Mouse (Mus musculus) gastrocnemius, adult 2 months (tissue): ENCODE measurements around the gene Fam240a. TPM values are rescaled to one million over a fixed set of nuclear protein-coding genes. Genes with fewer than 3 reads are reported as not detected.

ENCODE experiments used
- DNase-seq: peaks from one replicate; pipeline ENCODE4 v3.0.0; 2022
- H3K27ac ChIP-seq: fragments of 200-600 bp; 2 replicates; pipeline ENCODE4 v1.8.1; 2022; ENCODE audit warnings: mild to moderate bottlenecking
- H3K4me3 ChIP-seq: fragments of 200-600 bp; 2 replicates; pipeline ENCODE4 v1.8.1; 2022; ENCODE audit warnings: mild to moderate bottlenecking, moderate library complexity
- CTCF ChIP-seq: fragments of 200-600 bp; IDR thresholded peaks from 2 replicates; pipeline ENCODE4 v1.8.1; 2022; ENCODE audit warnings: antibody characterized with exemption, mild to moderate bottlenecking, moderate library complexity
- intact Hi-C: fragments of 180-260 bp; cut with DNase I; formaldehyde crosslinking; loops from one replicate; pipeline ENCODE4 v1.15.1; 2025
- total RNA-seq, 2 experiments: library from RNA; stranded (reverse); gene quantifications; 2 replicates each; pipeline ENCODE4 v1.2.3; 2021

Fam240a gene
- total RNA-seq, 2 experiments from 2014 or later: 2.4 TPM; not detected in 1

DNA sequence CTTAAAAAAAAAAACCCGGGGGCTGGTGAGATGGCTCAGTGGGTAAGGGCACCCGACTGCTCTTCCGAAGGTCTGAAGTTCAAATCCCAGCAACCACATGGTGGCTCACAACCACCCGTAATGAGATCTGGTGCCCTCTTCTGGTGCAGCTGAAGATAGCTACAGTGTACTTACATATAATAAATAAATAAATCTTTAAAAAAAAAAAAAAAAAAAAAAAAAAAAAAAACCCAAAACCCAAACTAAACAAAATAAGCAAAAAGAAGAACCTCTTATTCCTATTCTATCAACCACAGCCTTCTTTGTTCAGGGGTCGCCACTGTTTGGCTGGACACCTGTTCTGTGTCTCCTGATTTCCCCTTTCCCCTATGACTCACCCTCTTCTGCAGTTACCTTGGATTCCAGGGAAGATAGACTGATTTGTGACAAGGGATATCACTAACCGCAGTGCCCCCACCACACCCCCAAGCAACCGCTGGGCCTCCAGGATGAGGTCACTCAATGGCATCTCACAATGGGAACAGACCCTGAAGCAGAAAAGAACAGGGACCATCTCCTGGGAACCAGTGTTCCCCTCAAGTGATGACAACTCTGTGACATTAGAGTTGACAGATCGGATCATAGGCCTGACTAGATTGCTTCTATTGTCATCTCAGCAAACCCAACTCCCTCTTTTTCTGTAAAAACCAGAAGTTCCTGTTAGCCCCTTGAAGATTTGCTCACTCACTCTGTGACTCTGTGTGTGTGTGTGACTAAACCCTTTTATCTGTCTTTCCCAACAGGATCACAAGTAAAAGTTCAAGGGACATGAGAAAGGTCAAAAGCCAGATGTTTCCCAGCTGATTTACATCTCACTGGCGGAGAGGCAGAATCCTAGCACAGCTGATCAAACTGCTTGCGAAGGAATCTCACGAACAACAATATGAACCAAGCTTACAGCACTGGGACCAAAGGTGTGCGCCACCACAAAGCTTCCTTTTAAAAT is 21.1 kb upstream of the Fam240a start:
- intact Hi-C loops: no loop called here
- no peak for DNase-seq
- TF ChIP-seq CTCF: peak; percentile 25; the same call in 1 of the 2 replicates
- Histone ChIP-seq H3K27ac (peak overlapping the region; percentile 35), H3K4me3 (no peak overlapping the region)

DNA sequence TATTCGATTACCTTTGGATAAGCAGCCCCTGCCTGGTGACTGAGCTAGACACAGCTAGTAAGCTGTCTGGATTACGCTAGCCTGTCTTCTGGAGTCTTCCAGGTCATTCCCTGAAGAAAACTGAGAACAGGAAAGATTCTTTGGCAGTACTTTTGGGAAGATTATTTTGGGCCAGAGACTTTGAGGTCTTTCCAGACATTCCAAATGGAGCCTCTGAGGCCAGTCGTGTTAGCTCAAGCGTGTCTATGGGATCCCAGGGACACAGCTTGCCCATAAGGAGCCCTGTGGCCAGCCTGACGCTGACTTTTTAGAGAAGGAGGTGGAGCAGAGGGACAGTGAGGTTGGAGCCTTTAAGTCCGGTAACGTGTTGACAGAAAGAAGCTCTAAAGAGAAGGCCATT is 19.3 kb upstream of the Fam240a start:
- H3K4me3 ChIP-seq: no peak overlapping the region
- intact Hi-C loops: no loop called here
- H3K27ac ChIP-seq: peak overlapping the region; percentile 69
- no peak for DNase-seq
- no peak for TF ChIP-seq CTCF

DNA sequence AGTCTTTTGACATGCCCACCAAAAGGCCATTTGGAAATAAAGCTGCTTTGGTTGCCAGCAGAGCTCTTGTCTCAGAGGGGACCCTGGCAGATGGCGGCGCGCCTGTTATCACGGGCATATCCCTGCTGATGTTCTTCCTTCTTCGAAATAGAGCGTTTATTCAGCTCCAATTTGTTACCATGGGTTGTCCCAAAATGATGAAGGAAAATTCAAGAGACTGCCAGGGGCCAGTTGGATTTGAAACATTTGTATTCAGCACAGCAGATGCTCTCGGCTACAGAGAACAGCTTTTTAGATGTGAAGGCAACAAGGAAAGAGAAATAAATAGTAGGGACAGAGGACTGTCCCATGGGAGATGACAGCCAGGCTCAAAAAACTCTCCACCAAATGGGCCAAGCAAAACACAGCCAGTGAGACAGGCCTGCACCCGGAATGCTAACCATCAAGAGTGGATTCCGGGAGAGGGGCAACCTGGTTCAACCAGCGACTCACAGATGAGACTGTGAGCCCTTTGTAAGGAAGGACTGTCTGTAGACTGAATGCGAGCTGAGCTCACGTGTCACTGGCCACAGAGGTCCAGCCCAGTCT is 17.3 kb upstream of the Fam240a start:
- no peak for TF ChIP-seq CTCF
- no peak for DNase-seq
- peak overlapping the region; percentile 69 for H3K27ac ChIP-seq
- intact Hi-C loops: no loop called here
- no peak overlapping the region for H3K4me3 ChIP-seq

DNA sequence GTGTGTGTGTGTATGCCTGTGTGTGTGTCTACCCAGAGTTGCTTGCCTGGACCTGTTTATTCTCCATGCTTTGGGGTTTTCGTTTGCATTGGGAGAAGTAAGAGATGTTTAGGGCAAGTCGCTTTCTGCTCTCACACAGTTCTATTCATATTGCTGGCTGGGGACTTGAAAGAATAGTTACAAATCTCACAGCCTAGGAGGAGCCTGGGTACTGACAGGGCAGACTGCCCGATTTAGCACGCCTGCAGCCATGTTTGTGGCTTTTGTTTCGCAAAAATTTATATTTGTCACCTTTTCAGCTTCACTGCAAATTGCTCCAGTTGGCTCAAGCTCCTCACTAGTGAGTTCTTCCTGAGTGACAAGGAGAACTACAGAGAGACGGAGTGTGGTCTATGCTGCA is 14.9 kb upstream of the Fam240a start:
- Histone ChIP-seq H3K4me3 (no peak overlapping the region), H3K27ac (no peak overlapping the region)
- DNase-seq: no peak
- intact Hi-C loops: no loop called here
- TF ChIP-seq CTCF: no peak

DNA sequence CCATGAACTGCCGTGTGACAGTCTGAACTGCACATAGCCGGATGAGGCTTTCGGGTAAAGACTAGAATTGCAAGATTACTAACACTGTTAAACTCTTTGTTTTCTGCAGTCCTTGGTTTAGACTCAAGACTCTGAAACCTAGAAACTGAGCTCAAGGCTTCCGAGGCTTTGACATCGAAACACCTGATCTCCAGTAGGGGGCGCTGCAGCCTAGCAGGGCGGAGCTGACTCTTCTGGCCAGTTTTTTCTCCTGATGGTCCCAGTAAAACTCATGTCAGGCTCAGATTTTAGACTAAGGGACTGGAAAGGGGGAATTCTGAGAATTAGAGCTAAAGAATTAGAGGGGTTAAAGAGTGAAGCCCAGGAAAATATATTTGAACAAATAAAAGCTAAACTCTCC is 6.1 kb upstream of the Fam240a start:
- peak; percentile 98 for TF ChIP-seq CTCF
- intact Hi-C loops: loop anchor here (2.0 kb wide), 3 partner anchors 32 to 150 kb away; no protein-coding TSS in a partner anchor
- Histone ChIP-seq H3K4me3 (no peak overlapping the region), H3K27ac (no peak overlapping the region; the same call in 1 of the 2 replicates)
- DNase-seq: peak; percentile 81

DNA sequence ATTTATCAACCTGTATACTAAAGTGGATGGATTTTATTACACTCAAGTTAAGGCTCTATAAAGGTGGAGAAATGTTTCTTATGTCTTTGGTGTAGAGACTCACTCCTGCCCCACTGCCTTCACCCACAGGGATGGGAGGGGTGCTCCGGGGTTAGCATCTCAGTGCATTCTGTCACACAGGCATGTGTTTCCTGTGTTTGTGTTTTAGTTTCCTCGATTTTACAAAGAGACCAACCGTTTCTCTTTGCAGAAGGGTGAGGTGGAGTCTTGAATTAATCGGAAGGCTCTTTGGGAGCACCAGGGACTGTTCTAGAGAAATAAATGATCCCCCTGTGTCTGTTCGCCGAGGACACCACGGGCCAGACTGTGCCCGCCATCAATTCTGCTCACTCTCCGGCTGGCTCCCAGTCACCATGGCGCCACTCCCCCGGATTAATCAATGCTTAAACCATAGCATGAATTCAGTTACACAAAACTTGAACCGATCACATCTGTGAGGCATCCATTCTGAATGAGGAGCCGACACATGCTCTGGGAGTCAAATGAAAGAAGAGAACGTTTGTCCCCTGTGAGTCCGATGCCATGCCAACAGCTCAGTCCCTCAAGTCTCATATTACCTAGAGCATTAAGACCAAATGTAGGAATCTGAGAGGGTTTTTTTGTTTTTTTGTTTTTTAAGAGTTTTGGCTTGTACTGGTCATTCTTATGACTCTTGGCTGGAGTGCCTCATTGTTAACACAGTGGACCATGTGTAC is 4.2 kb upstream of the Fam240a start:
- no peak for TF ChIP-seq CTCF
- H3K4me3 ChIP-seq: peak overlapping the region; percentile 51
- no peak for DNase-seq
- intact Hi-C loops: no loop called here
- H3K27ac ChIP-seq: peak overlapping the region; percentile 69

DNA sequence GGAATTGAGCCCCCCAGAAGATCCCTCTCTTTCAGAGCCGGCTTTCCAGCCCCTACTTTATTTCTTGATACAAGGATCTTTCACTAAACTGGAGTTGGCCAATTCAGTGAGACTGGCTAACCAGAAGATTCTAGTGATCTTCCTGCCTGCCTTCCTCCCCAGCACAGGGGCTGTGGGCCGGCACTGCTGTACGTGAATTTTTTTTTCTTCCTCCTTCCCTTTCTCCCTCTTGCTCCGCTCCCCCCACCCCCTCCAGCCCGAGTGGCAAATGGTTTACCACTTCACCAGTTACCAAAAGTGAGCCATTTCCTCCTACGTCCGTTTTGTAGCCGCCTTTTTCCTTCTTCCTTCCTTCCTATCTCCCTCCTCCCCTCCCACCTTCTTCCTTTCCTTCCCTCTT is 1.2 kb downstream of the Fam240a start:
- Histone ChIP-seq H3K4me3 (no peak overlapping the region), H3K27ac (no peak overlapping the region)
- DNase-seq: no peak
- no peak for TF ChIP-seq CTCF
- intact Hi-C loops: no loop called here

DNA sequence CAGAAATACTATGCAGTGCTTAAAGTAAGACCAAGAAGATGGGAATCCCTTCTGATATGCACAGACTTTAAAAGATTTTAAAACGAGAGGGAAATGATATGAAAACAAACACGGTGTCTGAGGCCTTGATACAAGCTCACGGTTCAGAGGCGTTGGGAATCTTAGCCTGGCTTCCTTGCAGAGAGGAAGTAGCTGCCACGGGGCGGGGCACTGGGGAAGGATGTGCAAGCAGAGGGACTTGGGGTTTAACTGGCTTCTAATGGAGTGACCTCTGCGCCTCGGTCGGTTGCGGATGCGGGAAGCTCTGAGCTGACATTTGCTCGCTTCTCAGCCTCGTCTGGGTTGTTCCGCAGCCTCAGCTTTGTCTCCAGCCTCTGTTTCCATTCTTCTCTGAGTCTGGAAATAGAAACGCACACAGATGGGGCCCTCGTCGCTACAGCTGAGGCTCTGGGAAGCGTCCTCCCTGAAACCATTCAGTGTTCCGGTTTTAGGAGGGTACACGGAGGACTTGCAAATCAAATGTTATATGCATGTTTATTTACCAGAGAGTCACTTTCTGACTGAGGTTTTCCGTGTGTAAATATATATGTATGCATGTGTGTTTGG is 1.9 kb downstream of the Fam240a start:
- TF ChIP-seq CTCF: no peak

DNA sequence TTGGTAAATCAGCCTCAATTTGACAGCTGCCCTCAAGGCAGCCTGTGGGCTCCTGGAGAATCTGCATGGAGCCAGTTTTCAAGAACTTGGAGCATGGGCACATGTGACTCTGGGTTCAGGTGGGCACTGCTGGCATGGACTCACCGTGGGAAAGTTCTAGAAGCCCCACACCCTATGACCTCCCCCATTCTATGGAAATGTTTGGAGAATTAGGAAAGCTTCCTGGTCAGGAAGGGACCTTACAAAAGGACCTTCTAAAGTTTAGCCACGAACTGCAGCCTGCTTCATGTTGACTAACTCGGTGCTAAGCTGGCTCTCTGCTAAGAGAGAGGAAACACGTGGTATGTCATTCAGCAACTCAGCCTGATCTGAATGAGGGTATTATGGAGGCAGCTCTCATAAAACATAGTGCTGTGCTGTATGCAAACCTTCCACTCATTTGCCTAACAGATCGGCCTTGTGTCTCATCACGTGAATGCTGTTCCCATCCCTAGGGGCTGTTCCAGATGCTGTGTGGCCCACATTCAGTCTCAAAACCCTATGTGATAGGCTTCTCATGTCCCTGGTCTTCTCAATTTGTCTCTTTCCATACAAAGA is 7.2 kb downstream of the Fam240a start:
- no peak overlapping the region for H3K27ac ChIP-seq
- intact Hi-C loops: no loop called here
- no peak overlapping the region for H3K4me3 ChIP-seq
- DNase-seq: no peak
- no peak for TF ChIP-seq CTCF

More for the DNA sequence above, 1.9 kb downstream of the Fam240a start:
- no peak for DNase-seq
- intact Hi-C loops: no loop called here
- Histone ChIP-seq H3K4me3 (no peak overlapping the region), H3K27ac (no peak overlapping the region)

DNA sequence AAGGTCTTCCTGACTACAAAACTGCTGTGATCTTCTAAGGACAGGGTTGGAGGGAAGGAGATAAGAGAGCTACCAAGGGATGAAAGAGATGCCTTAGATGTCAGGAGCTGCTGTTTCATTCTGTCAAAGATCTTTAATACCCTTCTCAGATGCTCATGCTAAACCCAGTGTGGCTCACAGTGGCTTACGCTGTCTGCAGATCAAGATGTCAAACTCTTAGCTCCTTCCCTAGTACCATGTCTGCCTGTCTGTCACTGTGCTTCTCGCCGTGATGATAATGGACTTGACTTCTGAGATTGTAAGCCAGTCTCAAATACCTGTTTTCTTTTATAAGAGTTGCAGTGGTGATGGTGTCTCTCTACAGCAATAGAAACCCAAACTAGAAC is 8.0 kb downstream of the Fam240a start:
- H3K27ac ChIP-seq: no peak overlapping the region
- TF ChIP-seq CTCF: no peak
- intact Hi-C loops: no loop called here
- H3K4me3 ChIP-seq: no peak overlapping the region
- DNase-seq: no peak

DNA sequence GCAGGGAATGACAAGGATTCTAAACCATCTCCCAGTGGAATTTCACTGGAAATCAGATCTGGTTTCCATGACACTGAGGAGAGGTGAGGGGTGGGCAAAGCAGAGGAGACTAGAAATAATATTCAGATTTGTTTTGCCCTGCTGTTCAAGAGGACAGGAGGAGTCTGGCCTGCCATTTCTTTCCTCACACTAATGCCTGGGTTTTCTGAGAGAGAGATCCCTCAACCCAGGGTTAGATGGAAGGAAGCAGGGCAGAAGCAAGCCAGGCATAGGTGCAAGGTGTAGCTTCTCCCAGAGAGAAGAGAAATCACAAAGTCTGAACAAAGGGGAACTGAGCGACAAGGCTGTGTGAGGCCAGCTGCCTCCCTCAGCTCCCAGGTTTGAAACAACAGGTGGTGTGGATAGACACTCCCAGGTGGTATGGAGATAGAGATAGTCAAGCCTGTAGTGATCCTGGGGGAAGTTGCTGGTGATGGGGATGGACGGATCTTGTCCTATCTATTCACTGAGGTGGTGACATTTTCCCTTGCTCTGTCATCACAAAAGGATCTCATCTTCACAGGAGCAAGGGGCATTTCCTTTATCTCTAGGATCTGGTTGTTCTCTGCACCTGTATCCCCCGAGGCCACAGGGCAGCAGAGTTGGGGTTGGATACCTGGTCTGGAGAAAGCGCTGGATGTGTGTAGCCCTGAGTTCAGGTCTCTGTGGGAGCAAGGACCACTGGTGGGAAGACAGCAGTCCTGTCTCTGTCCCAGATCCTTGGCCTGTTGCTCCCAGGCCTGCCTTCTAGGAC is 8.6 kb downstream of the Fam240a start:
- TF ChIP-seq CTCF: no peak
- H3K27ac ChIP-seq: no peak overlapping the region
- intact Hi-C loops: no loop called here
- H3K4me3 ChIP-seq: no peak overlapping the region
- DNase-seq: no peak
